Mouse (Mus musculus) embryonic fibroblast, embryonic 13.5 days (primary cell): ENCODE data around the gene Tex52.

Source experiments
- CTCF ChIP-seq: IDR thresholded peaks from 2 replicates; pipeline ENCODE4 v1.5.1; 2011; ENCODE audit warnings: mild to moderate bottlenecking, control low read depth, low read length, moderate library complexity, borderline replicate concordance; ENCODE audit not compliant: insufficient read depth
- POLR2A ChIP-seq: IDR thresholded peaks from 2 replicates; pipeline ENCODE4 v1.6.1; 2011; ENCODE audit warnings: low read depth, mild to moderate bottlenecking, control low read depth, low read length, moderate library complexity

DNA sequence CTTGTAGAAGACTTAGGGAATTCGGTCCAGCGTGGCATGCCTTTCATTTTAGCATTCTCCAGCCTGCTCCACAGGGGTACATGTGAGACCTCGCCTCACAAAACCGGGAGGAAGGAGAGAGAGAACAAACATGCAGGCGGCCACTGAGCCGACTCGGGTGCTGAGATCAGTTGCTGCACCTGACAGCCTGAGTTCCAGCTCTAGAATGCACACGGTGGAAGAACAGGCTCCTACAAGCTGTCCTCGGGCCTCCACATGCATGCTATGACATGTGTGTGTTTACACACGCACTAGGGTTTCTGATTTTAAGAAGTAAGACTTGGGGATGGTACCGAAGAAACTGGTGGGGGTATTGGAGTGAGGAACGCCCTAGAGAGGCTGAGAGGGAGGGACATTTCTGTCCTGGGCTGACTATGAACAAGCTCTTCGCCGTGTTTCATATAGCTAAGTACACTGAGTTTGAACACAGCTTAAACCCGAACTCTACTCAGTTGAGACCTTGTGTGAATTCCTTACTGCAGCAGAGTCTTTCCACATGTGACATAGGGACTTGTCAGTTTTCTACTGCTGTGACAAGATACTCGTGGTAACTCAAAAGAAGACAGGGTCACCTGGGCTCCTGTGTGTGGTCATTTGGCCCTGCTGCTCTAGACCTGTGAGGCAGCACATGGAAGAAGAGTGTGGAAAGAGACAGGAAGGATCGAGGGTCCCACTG lies 1.3 kb downstream of the Tex52 start:
- no peak for TF ChIP-seq POLR2A
- no peak for TF ChIP-seq CTCF
